Mouse (Mus musculus): ENCODE data around the gene Lrmda. TPM values are rescaled to one million over a fixed set of nuclear protein-coding genes. Genes with fewer than 3 reads are reported as not detected.

Gene Lrmda
- polyA plus RNA-seq (2016; fragmentation: Nextera tagmentation; extraction: Ambion mirVana) = 0.22 TPM in 1 of 2 replicates, not detected in the other

- H3K4me3 ChIP-seq (replicated peaks) = peak within 1 kb of the TSS; percentile 34
- peaks cover 15% of the 10 kb centered on the region for H3K4me1 ChIP-seq
- H3K36me3 ChIP-seq (replicated peaks) = no peaks in the 10 kb centered on the region
- H3K9me3 ChIP-seq = no peaks in the 10 kb centered on the region
- ATAC-seq (ENCODE audit: low FRiP score) = 0 out of 2 replicates have a peak, but pooled peaks have one; percentile 44
- 5% methylated on average over 33 of the region's 33 CpGs for WGBS
- peak within 1 kb of the TSS; percentile 25; the same call in 1 of the 2 replicates for H3K9ac ChIP-seq
- peaks cover 75% of the 10 kb centered on the region for H3K27me3 ChIP-seq
- H3K4me2 ChIP-seq = peak within 1 kb of the TSS; percentile 63
- H3K27ac ChIP-seq = no peak within 1 kb of the TSS
These were observed at the start of gene Lrmda for GRCm38 (mm10) chr14:22019252-22019948. TSS of gene Lrmda (plus strand) at chr14:22019712.

- peaks cover 38% of the 10 kb centered on the region for H3K4me1 ChIP-seq
- peak; percentile 78 for ATAC-seq (ENCODE audit: low FRiP score)
- H3K27ac ChIP-seq = no peak overlapping the region
- peak overlapping the region; percentile 52 for H3K4me2 ChIP-seq
- H3K27me3 ChIP-seq = peaks cover 73% of the 10 kb centered on the region
- no peaks in the 10 kb centered on the region for H3K9me3 ChIP-seq
- H3K36me3 ChIP-seq (replicated peaks) = no peaks in the 10 kb centered on the region
- H3K4me3 ChIP-seq (replicated peaks) = 0 out of 2 replicates have a peak overlapping the region, but pooled peaks have one; percentile 11
- H3K9ac ChIP-seq = no peak overlapping the region
- 3% methylated on average over 22 of the region's 22 CpGs for WGBS
These were observed 38.0 kb upstream of the Lrmda start for GRCm38 (mm10) chr14:21981462-21981861.

- peak overlapping the region; percentile 38 for H3K4me3 ChIP-seq (replicated peaks)
- peak overlapping the region; percentile 70 for H3K27ac ChIP-seq
- ATAC-seq (ENCODE audit: low FRiP score) = no peak
- peak overlapping the region; percentile 52 for H3K4me2 ChIP-seq
- WGBS = 10% methylated on average over 14 of the region's 14 CpGs
- H3K27me3 ChIP-seq = peaks cover 79% of the 10 kb centered on the region
- no peaks in the 10 kb centered on the region for H3K9me3 ChIP-seq
- H3K9ac ChIP-seq = peak overlapping the region; percentile 48
- H3K36me3 ChIP-seq (replicated peaks) = no peaks in the 10 kb centered on the region
- peaks cover 44% of the 10 kb centered on the region for H3K4me1 ChIP-seq
These were observed 37.4 kb upstream of the Lrmda start for GRCm38 (mm10) chr14:21982096-21982591.

GRCm38 (mm10) chr14:21982592-21983310, 36.8 kb upstream of the Lrmda start:
- Histone ChIP-seq H3K36me3 (replicated peaks) (no peaks in the 10 kb centered on the region), H3K4me1 (peaks cover 44% of the 10 kb centered on the region), H3K9me3 (no peaks in the 10 kb centered on the region), H3K4me3 (replicated peaks) (peak overlapping the region; percentile 38), H3K4me2 (peak overlapping the region; percentile 52), H3K9ac (peak overlapping the region; percentile 48), H3K27ac (peak overlapping the region; percentile 70), H3K27me3 (peaks cover 84% of the 10 kb centered on the region)
- ATAC-seq (ENCODE audit: low FRiP score) = no peak
- WGBS = 1% methylated on average over 38 of the region's 38 CpGs

- peak overlapping the region; percentile 38 for H3K4me3 ChIP-seq (replicated peaks)
- H3K36me3 ChIP-seq (replicated peaks) = no peaks in the 10 kb centered on the region
- H3K9me3 ChIP-seq = no peaks in the 10 kb centered on the region
- H3K4me2 ChIP-seq = peak overlapping the region; percentile 52
- H3K9ac ChIP-seq = peak overlapping the region; percentile 48
- H3K4me1 ChIP-seq = peaks cover 44% of the 10 kb centered on the region
- no peak for ATAC-seq (ENCODE audit: low FRiP score)
- H3K27me3 ChIP-seq = peaks cover 82% of the 10 kb centered on the region
- peak overlapping the region; percentile 70 for H3K27ac ChIP-seq
- WGBS = under 1% methylated on average over 22 of the region's 22 CpGs
These were observed 36.1 kb upstream of the Lrmda start for GRCm38 (mm10) chr14:21983311-21983949.

GRCm38 (mm10) chr14:21983950-21984730, 35.4 kb upstream of the Lrmda start:
- ATAC-seq (ENCODE audit: low FRiP score) = no peak
- Histone ChIP-seq H3K9me3 (no peaks in the 10 kb centered on the region), H3K27me3 (peaks cover 82% of the 10 kb centered on the region), H3K9ac (peak overlapping the region; percentile 90), H3K27ac (peak overlapping the region; percentile 95; the same call in 1 of the 2 replicates), H3K4me3 (replicated peaks) (peak overlapping the region; percentile 80), H3K4me1 (peaks cover 52% of the 10 kb centered on the region), H3K36me3 (replicated peaks) (no peaks in the 10 kb centered on the region), H3K4me2 (peak overlapping the region; percentile 93)
- WGBS = 5% methylated on average over 18 of the region's 18 CpGs

GRCm38 (mm10) chr14:21984757-21985425, 34.6 kb upstream of the Lrmda start:
- Histone ChIP-seq H3K4me2 (peak overlapping the region; percentile 93), H3K36me3 (replicated peaks) (no peaks in the 10 kb centered on the region), H3K27ac (peak overlapping the region; percentile 95), H3K9ac (peak overlapping the region; percentile 90), H3K27me3 (peaks cover 82% of the 10 kb centered on the region), H3K4me3 (replicated peaks) (peak overlapping the region; percentile 80), H3K4me1 (peaks cover 59% of the 10 kb centered on the region), H3K9me3 (no peaks in the 10 kb centered on the region)
- no peak for ATAC-seq (ENCODE audit: low FRiP score)
- 1% methylated on average over 49 of the region's 49 CpGs for WGBS

GRCm38 (mm10) chr14:21985426-21985931, 34.0 kb upstream of the Lrmda start:
- no peak for ATAC-seq (ENCODE audit: low FRiP score)
- Histone ChIP-seq H3K9me3 (no peaks in the 10 kb centered on the region), H3K36me3 (replicated peaks) (no peaks in the 10 kb centered on the region), H3K4me3 (replicated peaks) (peak overlapping the region; percentile 80), H3K27ac (peak overlapping the region; percentile 95), H3K9ac (peak overlapping the region; percentile 90), H3K4me1 (peaks cover 65% of the 10 kb centered on the region), H3K4me2 (peak overlapping the region; percentile 93), H3K27me3 (peaks cover 82% of the 10 kb centered on the region)
- 1% methylated on average over 33 of the region's 37 CpGs for WGBS

GRCm38 (mm10) chr14:21985981-21986732, 33.4 kb upstream of the Lrmda start:
- peaks cover 80% of the 10 kb centered on the region for H3K27me3 ChIP-seq
- no peak for ATAC-seq (ENCODE audit: low FRiP score)

More at GRCm38 (mm10) chr14:21985981-21986732, 33.4 kb upstream of the Lrmda start:
- Histone ChIP-seq H3K4me1 (peaks cover 70% of the 10 kb centered on the region), H3K36me3 (replicated peaks) (no peaks in the 10 kb centered on the region), H3K9me3 (no peaks in the 10 kb centered on the region), H3K4me3 (replicated peaks) (peak overlapping the region; percentile 80), H3K9ac (peak overlapping the region; percentile 90), H3K4me2 (peak overlapping the region; percentile 93), H3K27ac (peak overlapping the region; percentile 95)
- WGBS = under 1% methylated on average over 62 of the region's 62 CpGs
